Mouse (Mus musculus) CD4-positive, CD25-positive, alpha-beta regulatory T cell, adult 4 months (primary cell): ENCODE measurements around the gene Crlf1. TPM values are rescaled to one million over a fixed set of nuclear protein-coding genes. Genes with fewer than 3 reads are reported as not detected.

ENCODE experiments used
- ATAC-seq: one replicate; pipeline ENCODE4 v1.8.0; 2017
- polyA plus RNA-seq, 2 experiments: library from polyadenylated mRNA; unstranded; fragments of 100-300 nt; shearing (Covaris generic); gene quantifications; one replicate each; pipeline ENCODE4 v1.2.1; 2017

The Crlf1 gene
- not detected for polyA plus RNA-seq

- ATAC-seq: no peak
Measured at GRCm38 (mm10) chr8:70492664-70493640, at the start of gene Crlf1. Gene Crlf1 (plus strand): TSS chr8:70493158.

GRCm38 (mm10) chr8:70443326-70443725 is 49.6 kb upstream of the Crlf1 start:
- no peak for ATAC-seq

GRCm38 (mm10) chr8:70445988-70446387 is 47.0 kb upstream of the Crlf1 start:
- ATAC-seq: no peak

- no peak for ATAC-seq
Measured at GRCm38 (mm10) chr8:70447639-70448420, 45.1 kb upstream of the Crlf1 start.

GRCm38 (mm10) chr8:70452196-70452966 is 40.6 kb upstream of the Crlf1 start:
- no peak for ATAC-seq

GRCm38 (mm10) chr8:70453852-70454251 is 39.1 kb upstream of the Crlf1 start:
- no peak for ATAC-seq

- no peak for ATAC-seq
Measured at GRCm38 (mm10) chr8:70456996-70457395, 36.0 kb upstream of the Crlf1 start.

- ATAC-seq: no peak
Measured at GRCm38 (mm10) chr8:70457882-70458281, 35.1 kb upstream of the Crlf1 start.

GRCm38 (mm10) chr8:70458462-70458861 is 34.5 kb upstream of the Crlf1 start:
- ATAC-seq: no peak

- ATAC-seq: no peak
Measured at GRCm38 (mm10) chr8:70459636-70460035, 33.3 kb upstream of the Crlf1 start.

- ATAC-seq: no peak
Measured at GRCm38 (mm10) chr8:70460199-70460598, 32.8 kb upstream of the Crlf1 start.

GRCm38 (mm10) chr8:70460606-70461005 is 32.4 kb upstream of the Crlf1 start:
- ATAC-seq: no peak

- ATAC-seq: no peak
Measured at GRCm38 (mm10) chr8:70461765-70462515, 31.0 kb upstream of the Crlf1 start.

GRCm38 (mm10) chr8:70462516-70462813 is 30.5 kb upstream of the Crlf1 start:
- ATAC-seq: no peak

- ATAC-seq: no peak
Measured at GRCm38 (mm10) chr8:70463306-70463705, 29.7 kb upstream of the Crlf1 start.

GRCm38 (mm10) chr8:70464162-70464561 is 28.8 kb upstream of the Crlf1 start:
- no peak for ATAC-seq

GRCm38 (mm10) chr8:70465701-70466100 is 27.3 kb upstream of the Crlf1 start:
- ATAC-seq: no peak

GRCm38 (mm10) chr8:70466305-70466704 is 26.7 kb upstream of the Crlf1 start:
- ATAC-seq: no peak

- no peak for ATAC-seq
Measured at GRCm38 (mm10) chr8:70466771-70467170, 26.2 kb upstream of the Crlf1 start.

GRCm38 (mm10) chr8:70467229-70467725 is 25.7 kb upstream of the Crlf1 start:
- ATAC-seq: no peak

- no peak for ATAC-seq
Measured at GRCm38 (mm10) chr8:70467907-70468306, 25.1 kb upstream of the Crlf1 start.

GRCm38 (mm10) chr8:70468733-70469132 is 24.2 kb upstream of the Crlf1 start:
- ATAC-seq: no peak
